Mouse (Mus musculus) gastrocnemius, postnatal 10 days (tissue): Measurements from ENCODE around the gene Rgl3. TPM values are rescaled to one million over a fixed set of nuclear protein-coding genes. Genes with fewer than 3 reads are reported as not detected.

Experiments used
- DNase-seq: peaks from one replicate; pipeline ENCODE4 v3.0.0; 2021; ENCODE audit warnings: mixed read lengths
- long read RNA-seq, 2 experiments: library from polyadenylated mRNA; stranded (forward); transcript quantifications; one replicate each; pipeline ENCODE4 v2.0.0; 2021
- total RNA-seq, 2 experiments: library from RNA; stranded (reverse); gene quantifications; 2 replicates each; pipeline ENCODE4 v1.2.3; 2021

The Rgl3 gene
- total RNA-seq, result under 1 TPM; 0.47 to 0.75 TPM
- long read RNA-seq, experiment 1, result 0 reads
- long read RNA-seq, experiment 2, result 0 reads

DNA sequence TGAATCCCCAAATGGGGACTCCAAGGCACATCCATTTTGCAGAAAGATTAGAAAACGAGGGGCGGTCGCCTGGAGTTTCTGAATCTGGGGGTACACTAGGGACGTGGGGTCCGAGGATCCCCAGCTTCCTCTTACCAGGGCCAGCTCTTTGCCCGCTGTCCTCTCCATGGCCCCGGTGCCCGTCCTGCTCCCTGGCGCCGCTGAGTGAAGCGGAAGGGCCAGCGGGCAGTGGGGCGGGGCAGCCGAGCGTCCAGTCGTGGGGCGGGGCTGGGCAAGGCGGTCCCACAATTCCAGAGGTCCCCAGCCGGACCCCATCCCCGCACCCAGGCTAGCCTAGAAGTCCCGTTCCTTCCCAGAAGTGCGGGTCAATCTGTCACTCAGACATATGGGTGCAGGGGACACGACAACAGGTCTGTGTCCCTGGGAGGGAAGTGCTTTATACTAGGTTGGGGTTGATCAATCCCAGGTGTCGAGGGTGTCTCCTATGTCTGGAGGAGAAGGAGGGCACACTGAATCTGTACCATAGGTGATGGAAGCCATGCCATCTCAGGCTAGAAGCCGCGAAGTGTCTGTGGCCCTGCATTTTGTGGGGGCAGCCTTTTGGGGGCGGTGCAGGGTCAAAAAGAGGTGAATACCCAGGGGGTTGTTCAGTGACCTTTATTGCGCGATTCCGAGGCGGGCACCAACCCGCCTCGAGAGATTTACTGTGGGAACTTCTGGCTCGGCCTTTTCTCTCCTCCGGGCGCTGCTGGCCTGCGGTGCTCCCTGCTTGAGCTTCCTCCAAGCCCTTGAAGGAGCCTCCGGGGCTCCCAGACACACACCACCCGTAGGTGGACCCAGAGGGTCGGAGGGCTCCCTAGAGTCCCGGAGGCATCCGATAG, at the start of gene Rgl3:
TSS of gene Rgl3 (minus strand) at position 217 of the 881 bp plus-strand sequence.
- DNase-seq, result peak; percentile 46

DNA sequence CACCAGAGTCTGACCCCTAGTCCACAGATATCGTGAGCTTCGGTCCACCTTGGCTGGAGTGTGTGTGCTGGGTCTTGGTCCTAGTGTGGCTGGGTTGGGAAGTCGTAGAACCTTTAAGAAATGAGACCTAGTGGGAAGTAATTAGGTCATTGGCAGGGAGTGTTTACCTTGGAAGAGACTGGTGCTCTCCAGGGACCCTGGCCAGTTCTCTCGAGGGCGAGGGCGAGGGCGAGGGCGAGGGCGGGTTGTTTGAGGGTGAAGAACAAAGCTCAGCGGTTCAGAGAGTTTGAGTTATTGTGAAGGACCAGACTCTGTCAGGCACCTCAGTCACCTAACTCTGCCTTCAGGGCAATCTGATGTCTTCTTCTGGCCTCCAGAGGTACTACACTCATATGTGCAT, 48.6 kb upstream of the Rgl3 start:
- DNase-seq, result no peak

DNA sequence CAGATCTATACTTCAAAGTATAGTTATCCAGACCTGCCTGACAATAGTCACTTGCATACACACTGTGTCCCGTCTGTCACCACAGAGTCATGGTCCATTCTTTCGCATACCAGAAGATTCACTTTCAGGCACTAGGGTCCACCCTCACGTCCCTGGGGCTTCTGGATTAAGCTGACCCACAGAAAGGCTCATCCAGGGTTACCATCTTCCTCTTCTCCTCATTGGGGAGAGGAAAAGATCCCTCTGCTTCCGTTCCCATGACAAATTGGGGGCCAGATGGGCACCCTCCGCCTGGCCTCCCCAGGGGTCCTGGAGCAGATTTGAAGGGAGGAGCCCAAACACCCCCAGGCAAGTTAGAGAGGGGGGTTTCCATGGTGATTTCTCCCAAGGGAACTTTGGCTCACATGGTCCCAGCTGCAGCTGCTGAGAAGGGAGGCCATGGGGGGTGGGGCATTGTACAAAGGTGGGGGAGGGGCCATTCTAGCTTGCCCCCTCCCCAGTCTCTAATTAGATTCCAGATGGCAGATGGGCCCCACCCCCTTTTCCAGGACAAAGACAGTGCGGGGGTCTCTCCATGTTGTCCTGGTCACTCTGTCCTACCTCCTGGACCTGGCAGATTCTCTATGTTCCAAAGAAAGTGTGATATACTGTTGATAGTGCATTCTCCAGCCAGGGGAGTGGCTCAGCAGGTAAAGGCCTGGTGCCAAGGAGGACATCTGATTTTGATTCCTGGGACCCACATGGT, 46.2 kb upstream of the Rgl3 start:
- no peak for DNase-seq

DNA sequence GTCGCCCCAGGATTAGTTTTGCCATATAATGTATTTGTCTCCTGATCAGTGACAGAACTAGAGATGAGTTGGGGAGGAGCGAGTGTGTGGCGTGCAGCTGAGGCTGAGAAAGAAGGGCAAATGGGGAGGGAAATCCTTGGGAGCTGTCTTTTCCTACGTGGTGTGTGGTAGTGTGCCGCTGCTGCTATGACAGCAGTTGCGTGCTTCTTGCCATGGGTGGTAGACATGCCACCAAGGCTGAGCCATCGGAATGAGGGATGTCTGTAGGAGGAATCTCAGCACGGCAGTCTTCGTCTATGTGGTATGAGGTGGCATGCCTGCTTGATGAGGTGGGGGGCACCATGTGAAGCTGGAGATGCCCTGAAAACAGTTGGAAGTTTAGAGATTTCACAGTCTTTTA, 41.1 kb upstream of the Rgl3 start:
- DNase-seq, result no peak

DNA sequence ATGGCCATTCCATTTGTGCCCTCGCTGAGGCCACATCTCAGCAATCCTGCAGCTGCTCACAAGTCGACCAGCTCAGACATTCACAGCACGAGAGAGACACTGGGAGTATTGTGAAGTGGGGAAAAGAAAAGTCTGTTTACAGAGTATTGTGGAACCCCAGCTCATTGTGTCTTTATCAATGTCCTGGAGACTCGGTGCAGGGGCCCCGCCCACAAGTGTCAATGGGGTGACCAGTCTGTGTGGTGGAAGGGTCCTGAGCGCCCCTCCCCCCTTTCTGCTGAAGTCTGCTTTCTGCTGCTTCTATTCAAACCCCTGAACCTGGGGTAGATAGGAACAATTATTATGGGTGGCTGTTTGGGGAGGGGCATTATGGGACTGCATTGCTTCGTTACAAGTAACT, 39.2 kb upstream of the Rgl3 start:
- DNase-seq, result no peak

DNA sequence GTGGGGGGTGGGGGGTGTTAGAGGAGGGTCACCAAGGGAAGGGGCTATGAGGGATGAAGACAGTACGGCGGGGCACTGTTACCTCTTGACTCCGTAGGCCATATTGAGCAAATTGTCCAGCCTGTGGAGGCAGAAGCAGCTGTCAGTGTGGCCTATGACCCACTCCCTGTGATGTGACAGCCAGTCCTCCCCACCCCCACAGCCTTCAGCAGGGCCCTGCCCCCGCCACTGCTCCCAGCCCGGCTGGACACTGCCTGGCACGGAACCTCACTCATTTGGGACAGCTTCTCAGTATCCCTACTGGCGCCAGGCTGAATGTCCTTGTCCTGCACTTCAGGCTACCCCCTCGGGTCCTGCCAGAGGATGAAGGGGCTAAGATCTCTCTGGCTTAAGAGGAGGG, 35.3 kb upstream of the Rgl3 start:
- DNase-seq, result no peak

DNA sequence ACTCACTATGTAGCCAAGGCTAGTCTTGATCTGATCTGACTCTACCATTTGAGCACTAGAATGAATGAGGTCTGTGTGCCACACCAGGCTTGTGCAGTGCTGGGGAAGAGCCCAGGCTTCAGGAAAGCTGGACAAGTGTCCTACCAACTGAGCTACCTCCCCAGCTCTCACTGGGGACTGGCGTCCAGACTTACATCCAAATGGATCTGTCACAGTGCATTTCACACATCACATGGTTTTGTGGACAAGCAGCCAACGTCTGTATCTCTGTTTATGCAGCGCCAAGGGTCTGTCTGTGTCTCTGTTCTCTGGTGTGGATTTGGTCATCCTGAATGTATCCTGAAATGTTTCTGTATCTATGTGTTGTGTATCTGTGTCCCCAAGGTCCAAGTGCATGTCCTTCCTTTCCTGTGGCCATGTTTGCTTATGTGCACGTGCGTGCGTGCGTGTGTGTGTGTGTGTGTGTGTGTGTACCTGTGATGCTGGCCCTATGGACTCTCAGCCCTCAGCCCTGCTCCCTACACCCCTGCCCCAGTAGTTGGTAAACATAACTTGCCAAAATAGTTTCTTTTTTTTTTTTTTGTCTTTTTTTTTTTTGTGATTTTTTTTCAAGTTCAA, 28.1 kb upstream of the Rgl3 start:
- DNase-seq, result no peak

DNA sequence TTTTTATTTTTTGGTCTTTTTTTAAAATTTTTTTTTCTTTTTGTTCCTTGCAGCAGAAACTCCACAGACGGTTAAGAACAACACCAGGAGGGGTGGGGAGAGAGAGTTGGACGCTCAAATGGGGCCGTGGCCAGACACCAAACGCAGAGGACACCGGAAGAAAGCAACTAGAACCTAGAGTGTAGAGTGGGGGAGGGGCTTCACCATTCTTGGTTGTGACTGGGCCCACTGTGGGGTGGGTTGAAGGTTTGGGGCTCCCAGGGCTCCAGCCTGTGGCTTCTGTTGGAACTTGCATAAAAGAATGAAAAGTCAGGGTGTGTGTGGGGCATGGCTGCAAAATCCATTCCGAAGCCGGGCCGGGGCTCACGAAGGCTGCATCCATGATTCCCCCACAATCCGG, 27.0 kb upstream of the Rgl3 start:
- DNase-seq, result no peak

DNA sequence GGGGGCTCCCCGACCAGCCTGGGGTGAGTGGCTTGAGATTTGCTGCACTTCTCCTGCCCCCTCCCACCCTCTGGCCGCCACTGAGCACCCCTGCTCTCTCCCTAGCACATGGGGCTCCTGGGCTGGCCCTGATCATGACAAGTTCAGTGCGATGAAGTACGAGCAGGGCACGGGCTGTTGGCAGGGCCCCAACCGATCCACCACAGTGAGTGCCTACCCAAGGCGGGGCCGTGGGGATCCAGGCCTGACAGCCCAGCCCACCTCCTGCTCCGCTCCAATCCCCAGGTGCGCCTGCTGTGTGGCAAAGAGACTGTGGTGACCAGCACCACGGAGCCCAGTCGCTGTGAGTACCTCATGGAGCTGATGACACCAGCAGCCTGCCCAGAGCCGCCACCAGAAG, 23.5 kb upstream of the Rgl3 start:
- no peak for DNase-seq

DNA sequence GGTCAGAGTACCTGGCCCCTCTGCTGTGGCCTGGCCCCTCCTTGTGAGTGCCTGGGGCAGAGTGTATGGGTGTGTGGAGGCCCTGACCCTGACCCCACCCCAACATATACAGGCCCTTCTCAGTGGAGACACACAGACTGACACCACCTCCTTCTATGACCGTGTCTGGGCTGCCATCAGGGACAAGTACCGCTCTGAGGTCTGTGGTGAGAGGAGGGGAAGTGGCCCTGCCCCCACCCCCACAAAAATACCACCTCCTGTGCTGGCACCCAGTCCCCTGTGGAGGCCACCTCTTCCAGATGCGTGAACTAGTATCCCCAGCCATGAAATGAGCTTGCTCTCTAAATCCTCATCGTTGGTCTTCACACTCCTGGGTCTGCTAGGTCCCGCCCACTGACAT, 21.8 kb upstream of the Rgl3 start:
- DNase-seq, result no peak

DNA sequence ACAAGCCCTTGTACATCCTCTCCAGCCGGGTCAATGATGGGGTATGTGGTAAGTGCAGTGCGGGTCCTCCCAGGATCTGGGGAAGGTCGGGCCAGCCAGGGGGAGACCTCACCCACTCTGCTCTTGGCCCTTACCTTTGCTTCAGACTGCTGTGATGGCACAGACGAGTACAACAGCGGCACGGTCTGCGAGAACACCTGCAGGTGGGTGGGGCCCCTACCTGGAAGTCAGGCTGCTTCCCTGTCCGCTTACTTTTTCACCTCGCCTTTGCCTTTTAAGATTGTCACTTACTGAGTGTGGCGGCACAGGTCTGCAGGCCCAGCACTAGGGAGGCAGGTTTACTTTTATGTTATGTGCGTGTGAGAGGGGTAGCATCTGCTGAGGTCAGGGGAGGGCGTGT, 15.3 kb upstream of the Rgl3 start:
- no peak for DNase-seq

DNA sequence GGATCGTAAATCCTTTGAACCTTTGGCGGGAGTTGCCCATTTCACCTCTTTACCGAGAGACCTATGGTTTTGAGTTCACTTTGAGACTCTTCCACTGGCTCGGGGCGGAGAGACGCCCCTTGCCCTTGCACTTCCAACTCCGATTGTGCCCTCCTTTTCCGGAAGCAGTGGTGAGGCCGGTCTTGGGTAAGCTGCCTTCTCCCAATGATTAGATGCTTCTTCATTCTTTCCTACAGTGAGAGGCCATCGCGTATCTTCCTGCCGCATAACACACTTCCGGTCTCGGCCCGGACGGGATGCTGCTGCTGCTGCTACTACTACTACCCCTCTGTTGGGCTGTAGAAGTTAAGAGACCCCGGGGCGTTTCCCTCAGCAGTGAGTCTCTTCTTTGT, 13.9 kb upstream of the Rgl3 start:
- peak; percentile 32 for DNase-seq

DNA sequence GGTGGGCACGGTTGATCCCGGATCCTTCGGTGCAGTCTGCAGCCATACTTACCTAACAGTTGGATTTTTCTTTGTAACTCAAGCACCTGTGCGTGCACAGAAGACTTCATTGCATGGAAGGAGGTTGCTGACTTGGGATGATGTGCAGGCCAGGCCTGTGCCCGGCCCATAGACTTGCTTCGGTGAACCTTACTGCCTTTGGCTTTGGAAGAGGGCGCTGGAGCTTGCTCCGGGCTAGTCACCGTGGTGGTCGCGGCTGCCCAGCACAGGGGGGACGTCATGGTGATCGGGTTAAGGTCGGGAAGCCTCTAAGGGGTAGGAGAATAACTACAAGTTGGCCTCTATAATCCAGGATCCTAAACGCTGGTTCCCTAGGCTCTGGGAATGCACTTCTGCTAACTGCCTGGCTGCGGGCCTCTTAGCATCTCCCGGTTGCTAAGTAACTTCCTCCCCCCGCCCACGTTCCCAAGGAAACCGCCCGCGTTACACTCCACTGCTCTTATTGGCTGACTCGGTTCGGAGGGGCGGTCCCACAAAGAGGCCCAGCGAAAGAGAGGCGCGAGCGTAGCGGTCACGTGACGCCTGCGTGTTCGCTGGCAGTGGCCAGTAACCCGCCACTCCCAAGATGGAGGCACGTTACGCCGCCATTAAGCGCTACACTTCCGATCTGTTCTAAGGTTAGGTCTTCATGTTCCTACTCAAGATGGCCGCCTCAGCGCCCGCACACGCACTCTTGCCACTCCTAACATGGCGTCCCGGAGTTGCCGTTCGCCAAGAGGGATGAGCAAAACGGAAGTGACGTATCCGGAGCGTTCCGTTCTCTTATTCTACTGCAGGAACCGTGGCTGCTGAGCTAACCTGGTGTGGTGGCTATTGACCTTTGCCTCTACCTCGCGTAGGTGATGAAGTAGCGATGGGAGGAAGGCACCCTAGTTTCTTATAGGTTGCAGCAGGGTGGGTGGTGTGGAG, 13.2 kb upstream of the Rgl3 start, which contains the start of the genes Ccdc151 and Prkcsh:
TSS of gene Ccdc151 (minus strand) at position 441 of the 969 bp plus-strand sequence.
TSS of gene Prkcsh (plus strand) at position 613 of the 969 bp plus-strand sequence.
- peak; percentile 97 for DNase-seq

DNA sequence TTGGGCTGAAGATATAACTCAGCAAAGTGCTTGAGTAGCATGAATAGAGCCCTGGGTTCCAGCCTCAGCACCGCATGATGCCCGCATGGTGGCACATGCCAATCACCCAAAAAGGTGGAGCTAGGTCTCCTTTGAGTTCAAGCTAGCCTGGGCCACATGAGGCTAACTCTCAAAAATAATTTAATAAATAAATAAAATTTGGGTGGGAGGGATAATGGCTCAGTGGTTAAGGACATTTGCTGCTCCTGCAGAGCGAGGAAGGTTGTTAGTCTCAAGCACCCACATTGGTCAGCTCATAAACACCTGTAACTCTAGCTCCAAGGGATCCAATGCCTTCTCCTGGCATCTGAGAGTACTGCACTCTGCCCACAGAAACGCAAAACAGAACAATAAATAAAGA, 12.4 kb upstream of the Rgl3 start:
- no peak for DNase-seq

DNA sequence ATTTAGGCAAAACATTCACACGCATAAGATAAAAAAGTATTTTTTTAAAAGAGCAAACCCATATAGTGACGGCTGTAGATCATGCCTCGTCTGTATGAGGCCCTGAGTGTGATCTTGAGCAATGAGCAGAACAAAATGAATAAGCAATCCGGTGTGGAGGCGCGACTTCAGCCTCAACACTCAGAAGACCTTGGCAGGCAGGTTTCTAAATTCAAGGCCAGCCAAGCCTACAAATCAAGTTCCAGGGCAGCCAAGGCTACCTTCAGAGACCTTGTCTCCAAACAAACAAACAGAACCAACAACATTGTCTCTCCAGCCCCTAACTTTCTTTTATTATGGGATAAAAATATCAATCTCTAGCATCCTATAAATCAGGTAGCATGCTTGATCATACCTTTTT, 11.1 kb upstream of the Rgl3 start:
- DNase-seq, result no peak

DNA sequence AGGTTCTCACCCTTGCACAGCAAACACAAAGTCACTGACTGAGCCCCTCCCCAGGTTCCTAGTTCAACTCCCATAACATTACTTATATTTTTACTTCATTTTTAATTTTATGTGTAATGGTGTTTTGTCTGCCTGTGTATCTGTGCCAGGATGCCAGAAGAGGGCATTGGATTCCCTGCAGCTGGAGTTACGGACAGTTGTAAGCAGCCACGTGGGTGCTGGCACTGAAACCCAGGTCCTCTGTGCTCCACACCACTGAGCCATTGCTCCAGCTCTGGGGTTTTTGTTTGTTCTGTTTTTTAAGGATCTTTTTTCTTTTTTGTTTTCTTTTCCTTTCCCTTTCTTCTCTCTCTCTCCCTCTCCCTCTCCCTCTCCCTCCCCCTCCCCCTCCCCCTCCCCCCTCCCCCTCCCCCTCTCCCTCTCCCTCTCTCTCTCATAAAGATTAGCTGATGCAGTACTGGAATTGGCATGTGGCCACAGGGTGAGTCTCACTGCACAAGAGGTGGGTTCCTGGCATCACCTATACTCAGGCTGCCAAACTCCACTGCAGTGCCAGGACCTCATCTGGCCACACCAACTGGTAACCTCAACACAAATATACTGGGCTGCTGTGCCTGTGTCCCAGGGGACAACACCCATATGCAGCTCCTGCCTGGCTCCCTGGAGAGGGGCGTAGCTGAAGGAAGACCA, 7.1 kb upstream of the Rgl3 start:
- DNase-seq, result no peak

DNA sequence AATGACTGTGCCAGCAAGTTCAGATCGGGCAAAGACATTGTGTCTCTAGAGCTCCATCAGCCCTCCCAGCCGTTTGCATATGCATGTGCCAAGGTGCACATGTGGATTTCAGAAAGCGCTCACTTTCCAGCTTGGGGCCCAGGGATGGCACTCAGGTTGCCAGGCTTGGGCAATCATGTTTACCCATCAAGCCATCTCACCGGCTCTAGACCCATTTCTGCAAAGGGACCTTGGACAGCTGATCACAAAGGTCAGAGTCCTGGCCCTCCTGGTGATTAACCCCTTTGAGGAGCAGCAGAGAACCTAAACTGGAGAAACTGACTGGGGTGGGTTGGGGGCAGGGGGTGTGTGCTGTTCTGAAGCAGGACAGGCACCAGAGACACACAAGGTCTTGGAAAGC, 3.0 kb upstream of the Rgl3 start:
- DNase-seq, result no peak

DNA sequence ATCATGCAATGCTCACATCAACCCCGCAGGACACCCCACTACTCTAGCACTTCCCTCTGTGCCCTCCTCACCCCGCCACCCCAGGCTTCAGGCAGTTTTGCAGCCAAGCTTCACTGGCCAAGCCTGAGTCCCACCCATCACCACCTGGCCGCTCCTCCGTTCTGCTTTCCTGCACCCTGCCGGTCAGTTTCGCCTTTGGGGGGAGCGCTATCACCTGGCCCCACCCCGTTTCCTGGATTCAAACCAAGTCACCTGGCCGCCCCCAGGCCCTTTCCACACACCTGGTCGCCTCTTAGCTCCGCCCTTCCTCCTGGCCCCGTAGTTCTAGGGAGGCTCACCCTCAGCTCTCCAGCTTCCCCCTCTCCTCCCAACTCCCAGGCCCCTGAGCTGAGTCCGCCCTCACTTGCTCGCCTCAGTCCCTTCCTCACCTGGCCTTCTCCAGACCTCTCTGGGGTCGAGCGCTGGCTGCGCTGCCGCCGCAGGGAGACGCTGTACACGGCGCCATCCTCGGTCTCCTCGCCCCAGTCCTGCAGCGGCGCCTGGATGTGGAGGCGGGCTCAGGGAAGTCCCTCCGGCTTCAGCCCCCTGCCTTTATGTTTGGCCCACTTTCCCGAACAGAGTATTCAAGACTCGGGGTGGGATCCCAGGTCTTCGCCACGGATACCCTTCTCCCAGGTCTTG, 685 bp downstream of the Rgl3 start:
- no peak for DNase-seq

DNA sequence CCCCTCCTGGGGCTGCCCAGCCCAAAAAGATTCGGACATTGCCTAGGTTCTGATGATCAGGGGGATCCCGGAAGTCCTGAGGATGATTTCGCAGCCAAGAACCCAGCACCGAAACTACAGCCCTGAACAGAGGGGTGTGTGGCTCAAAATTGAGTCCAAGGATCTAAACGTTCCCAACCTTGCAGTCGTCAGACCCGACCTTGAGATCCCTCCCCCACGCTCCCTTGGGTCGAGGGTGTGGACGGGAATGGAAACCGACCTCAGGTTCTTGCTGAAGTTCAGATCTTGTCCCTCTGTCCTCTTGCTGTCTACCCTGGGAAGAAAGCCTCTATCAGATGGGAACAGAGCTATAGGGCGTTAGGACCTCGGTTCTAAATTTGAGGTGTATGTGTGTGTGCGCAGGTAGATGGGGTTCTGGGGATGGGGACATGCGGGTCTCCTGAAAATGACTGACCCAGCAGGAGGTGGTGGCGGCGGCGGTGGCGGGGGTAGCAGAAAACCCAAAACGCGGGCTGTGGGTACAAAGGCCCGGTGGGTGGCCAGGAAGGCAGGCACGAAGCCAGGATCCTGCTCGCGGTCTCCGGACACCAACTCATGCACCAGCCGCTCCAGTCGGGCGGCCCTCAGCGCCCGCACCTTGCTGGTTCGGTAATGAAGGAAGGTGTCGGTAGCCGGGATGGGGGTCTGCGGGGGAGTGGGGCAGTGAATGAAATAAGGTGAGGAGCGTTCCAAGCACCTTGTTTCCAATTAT, 1.5 kb downstream of the Rgl3 start:
- no peak for DNase-seq

DNA sequence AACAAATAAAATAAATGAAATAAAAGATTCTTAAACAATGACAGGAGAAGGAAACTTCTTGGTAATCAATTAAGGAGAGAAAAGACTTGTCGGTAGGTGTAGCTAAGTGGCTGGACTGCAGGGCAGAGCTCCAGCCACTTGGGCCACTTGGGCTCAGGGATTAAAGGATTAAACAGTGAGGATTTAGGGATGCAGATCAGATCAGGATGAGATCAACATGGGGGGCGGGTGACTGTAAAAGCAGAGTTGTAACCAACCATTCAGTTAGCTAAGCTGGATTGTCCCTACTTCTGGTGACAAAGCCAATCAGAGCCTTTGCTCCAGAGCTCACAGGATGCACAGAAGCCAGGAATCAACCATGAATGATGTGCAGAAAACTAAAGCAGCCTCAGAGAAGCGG, 5.3 kb downstream of the Rgl3 start:
- DNase-seq, result no peak
